Mouse (Mus musculus): ENCODE measurements around the gene Rtn4r. TPM values are rescaled to one million over a fixed set of nuclear protein-coding genes. Genes with fewer than 3 reads are reported as not detected.

The Rtn4r gene
- total and polyA plus RNA-seq, 3 experiments: not detected

- Histone ChIP-seq H3K79me2 (replicated peaks; ENCODE audit: control insufficient read depth, extremely low read depth, insufficient read depth, poor library complexity, severe bottlenecking) (no peaks in the 10 kb centered on the region), H3K27ac (ENCODE audit: insufficient read depth, low read depth) (no peak overlapping the region), H3K4me1 (ENCODE audit: control insufficient read depth in 1 of 2, insufficient read depth in 2 of 2) (no peaks in the 10 kb centered on the region), H3K4me3 (replicated peaks in 1 of 3; ENCODE audit: low read depth in 2 of 3, low read length in 2 of 3, poor library complexity in 1 of 3) (no peak overlapping the region), H3K27me3 (replicated peaks) (peaks cover 97% of the 10 kb centered on the region), H3K4me2 (ENCODE audit: insufficient read depth, low read depth, poor library complexity, severe bottlenecking) (no peak overlapping the region), H3K36me3 (replicated peaks in 1 of 2; ENCODE audit: control insufficient read depth in 1 of 2, insufficient read depth in 1 of 2, low read length in 1 of 2) (no peaks in the 10 kb centered on the region), H3K9ac (ENCODE audit: insufficient read depth, low read depth) (no peak overlapping the region), H3K9me3 (replicated peaks; ENCODE audit: low read length) (no peaks in the 10 kb centered on the region)
- dilution Hi-C loops (cut with MboI; ENCODE audit: extremely low pct_ligation_motif_present, extremely low pct_unique_long_range_greater_than_20kb, low sequenced_read_pairs) (no loop called here), in situ Hi-C loops (cut with MboI; ENCODE audit: low pct_ligation_motif_present, low pct_unique_long_range_greater_than_20kb, low sequenced_read_pairs) (no loop called here)
- TF ChIP-seq SMC3 (IDR thresholded peaks at IDR 0.05; ENCODE audit: low read depth, low read length) (no peak), MAFK (IDR thresholded peaks at IDR 0.05; ENCODE audit: insufficient replicate concordance, low read length) (no peak), ZMIZ1 (IDR thresholded peaks at IDR 0.05; ENCODE audit: low read depth, low read length) (no peak), CHD2 (IDR thresholded peaks at IDR 0.05; ENCODE audit: low read length) (no peak), IRF4 (IDR thresholded peaks at IDR 0.05; ENCODE audit: low read depth, low read length) (no peak), GABPA (IDR thresholded peaks at IDR 0.05; ENCODE audit: insufficient replicate concordance, low read depth, low read length) (no peak), MYC (IDR thresholded peaks at IDR 0.05; ENCODE audit: low read depth, low read length) (no peak), PAX5 (IDR thresholded peaks at IDR 0.05; ENCODE audit: low read length) (no peak)
- DNase-seq (ENCODE audit: extremely low read depth): no peak
Measured at GRCm38 (mm10) chr16:18182766-18183165, 55.3 kb downstream of the Rtn4r start.

- Histone ChIP-seq H3K9ac (ENCODE audit: insufficient read depth, low read depth) (no peak overlapping the region), H3K4me3 (replicated peaks in 1 of 3; ENCODE audit: low read depth in 2 of 3, low read length in 2 of 3, poor library complexity in 1 of 3) (no peak overlapping the region), H3K27ac (ENCODE audit: insufficient read depth, low read depth) (no peak overlapping the region), H3K27me3 (replicated peaks) (peaks cover 93% of the 10 kb centered on the region), H3K4me2 (ENCODE audit: insufficient read depth, low read depth, poor library complexity, severe bottlenecking) (no peak overlapping the region), H3K4me1 (ENCODE audit: control insufficient read depth in 1 of 2, insufficient read depth in 2 of 2) (no peaks in the 10 kb centered on the region), H3K79me2 (replicated peaks; ENCODE audit: control insufficient read depth, extremely low read depth, insufficient read depth, poor library complexity, severe bottlenecking) (no peaks in the 10 kb centered on the region), H3K36me3 (replicated peaks in 1 of 2; ENCODE audit: control insufficient read depth in 1 of 2, insufficient read depth in 1 of 2, low read length in 1 of 2) (no peaks in the 10 kb centered on the region), H3K9me3 (replicated peaks; ENCODE audit: low read length) (peaks cover 5% of the 10 kb centered on the region)
- DNase-seq (ENCODE audit: extremely low read depth): no peak
- no peak for TF ChIP-seq USF1 (IDR thresholded peaks at IDR 0.05; ENCODE audit: low read depth, low read length)
- no peak for TF ChIP-seq HCFC1 (IDR thresholded peaks at IDR 0.05; ENCODE audit: low read depth, low read length)
- no peak for TF ChIP-seq GABPA (IDR thresholded peaks at IDR 0.05; ENCODE audit: insufficient replicate concordance, low read depth, low read length)
- no peak for TF ChIP-seq UBTF (IDR thresholded peaks at IDR 0.05; ENCODE audit: low read depth, low read length)
- TF ChIP-seq ZC3H11A (IDR thresholded peaks at IDR 0.05; ENCODE audit: low read depth, low read length): no peak
- TF ChIP-seq MYC (IDR thresholded peaks at IDR 0.05; ENCODE audit: low read depth, low read length): no peak
- TF ChIP-seq JUND (conservative IDR thresholded peaks at IDR 0.05; ENCODE audit: low read depth, low read length): no peak
- TF ChIP-seq MAZ (IDR thresholded peaks at IDR 0.05; ENCODE audit: low read depth, low read length): no peak
- TF ChIP-seq BHLHE40 (IDR thresholded peaks at IDR 0.05; ENCODE audit: low read depth, low read length): no peak
- no peak for TF ChIP-seq SMC3 (IDR thresholded peaks at IDR 0.05; ENCODE audit: low read depth, low read length)
- TF ChIP-seq ZMIZ1 (IDR thresholded peaks at IDR 0.05; ENCODE audit: low read depth, low read length): no peak
- no peak for TF ChIP-seq E2F4 (IDR thresholded peaks at IDR 0.05; ENCODE audit: insufficient replicate concordance, low read depth, low read length)
- TF ChIP-seq KAT2A (IDR thresholded peaks at IDR 0.05; ENCODE audit: insufficient replicate concordance, low read length): no peak
- no peak for TF ChIP-seq RCOR1 (conservative IDR thresholded peaks at IDR 0.05; ENCODE audit: low read depth, low read length)
- TF ChIP-seq NRF1 (IDR thresholded peaks at IDR 0.05; ENCODE audit: low read depth, low read length): no peak
- no peak for TF ChIP-seq MEF2A (IDR thresholded peaks at IDR 0.05; ENCODE audit: borderline replicate concordance, low read depth, low read length)
- TF ChIP-seq IRF4 (IDR thresholded peaks at IDR 0.05; ENCODE audit: low read depth, low read length): no peak
- TF ChIP-seq POLR2AphosphoS2 (IDR thresholded peaks at IDR 0.05; ENCODE audit: low read depth, low read length): no peak
- TF ChIP-seq MXI1 (IDR thresholded peaks at IDR 0.05; ENCODE audit: low read depth, low read length): no peak
- TF ChIP-seq MAX (IDR thresholded peaks at IDR 0.05; ENCODE audit: low read length): no peak
- dilution Hi-C loops (cut with MboI; ENCODE audit: extremely low pct_ligation_motif_present, extremely low pct_unique_long_range_greater_than_20kb, low sequenced_read_pairs): no loop called here
- in situ Hi-C loops (cut with MboI; ENCODE audit: low pct_ligation_motif_present, low pct_unique_long_range_greater_than_20kb, low sequenced_read_pairs): no loop called here
Measured at GRCm38 (mm10) chr16:18185715-18186449, 58.4 kb downstream of the Rtn4r start.
